Mouse (Mus musculus) lung, embryonic 15.5 days (tissue): ENCODE measurements around the gene Bbox1. TPM values are rescaled to one million over a fixed set of nuclear protein-coding genes. Genes with fewer than 3 reads are reported as not detected.

Source experiments
- ATAC-seq: fragments of 200-750 bp; cut with Nextera tagmentation; 2 replicates; pipeline ENCODE4 v1.8.0; 2017; ENCODE audit warnings: moderate number of reproducible peaks, borderline replicate concordance; ENCODE audit not compliant: low FRiP score, low TSS enrichment; ENCODE audit errors: extremely low read depth
- H3K27ac ChIP-seq: fragments of 300-500 bp; sonication (generic); 2 replicates; pipeline ENCODE4 v1.5.1; 2015; ENCODE audit warnings: moderate library complexity, mild to moderate bottlenecking, inconsistent platforms
- H3K27me3 ChIP-seq: fragments of 300-500 bp; sonication (generic); 2 replicates; pipeline ENCODE4 v1.6.1; 2015; ENCODE audit warnings: inconsistent platforms
- H3K36me3 ChIP-seq: fragments of 300-500 bp; sonication (generic); 2 replicates; pipeline ENCODE4 v1.6.1; 2015; ENCODE audit warnings: inconsistent platforms
- H3K4me1 ChIP-seq: fragments of 300-500 bp; sonication (generic); 2 replicates; pipeline ENCODE4 v1.6.1; 2015; ENCODE audit warnings: inconsistent platforms
- H3K4me2 ChIP-seq: fragments of 300-500 bp; sonication (generic); 2 replicates; pipeline ENCODE4 v1.6.1; 2015; ENCODE audit warnings: inconsistent platforms, mild to moderate bottlenecking, moderate library complexity
- H3K4me3 ChIP-seq: fragments of 300-500 bp; sonication (generic); 2 replicates; pipeline ENCODE4 v1.5.1; 2015; ENCODE audit warnings: mild to moderate bottlenecking, inconsistent platforms
- H3K9ac ChIP-seq: fragments of 300-500 bp; sonication (generic); 2 replicates; pipeline ENCODE4 v1.6.1; 2015; ENCODE audit warnings: inconsistent platforms
- H3K9me3 ChIP-seq: fragments of 300-500 bp; sonication (generic); 2 replicates; pipeline ENCODE4 v1.6.1; 2016; ENCODE audit warnings: inconsistent platforms
- WGBS: fragments of 180-500 bp; shearing (Covaris S2); methylation state at CpG from one replicate; pipeline ENCODE4 v1.1.7; 2015; 5-methylcytosine and 5-hydroxymethylcytosine counted together
- polyA plus RNA-seq: library from polyadenylated mRNA; unstranded; fragments of >200 nt; fragmentation: Nextera tagmentation; extraction: Ambion mirVana; gene quantifications from 2 replicates; pipeline ENCODE4 v1.2.1, GENCODE M21; 2015

The Bbox1 gene
- polyA plus RNA-seq, 1 experiment from 2014 or later: 0.25 TPM

GRCm38 (mm10) chr2:110232252-110232651 lies 82.1 kb downstream of the Bbox1 start:
- Histone ChIP-seq H3K4me2 (no peak overlapping the region), H3K9me3 (no peaks in the 10 kb centered on the region), H3K36me3 (no peaks in the 10 kb centered on the region), H3K4me1 (0 out of 2 replicates have a peak, but pooled peaks cover 2% of the 10 kb centered on the region), H3K4me3 (no peak overlapping the region), H3K27me3 (peaks cover 43% of the 10 kb centered on the region), H3K9ac (no peak overlapping the region), H3K27ac (no peak overlapping the region)
- no peak for ATAC-seq
- 79% methylated on average over 9 of the region's 9 CpGs for WGBS

- peaks cover 57% of the 10 kb centered on the region for H3K27me3 ChIP-seq
- no peaks in the 10 kb centered on the region for H3K9me3 ChIP-seq
- no peak overlapping the region for H3K4me2 ChIP-seq
- no peak overlapping the region for H3K9ac ChIP-seq
- H3K4me3 ChIP-seq: no peak overlapping the region
- 0 out of 2 replicates have a peak, but pooled peaks cover 2% of the 10 kb centered on the region for H3K4me1 ChIP-seq
- H3K36me3 ChIP-seq: no peaks in the 10 kb centered on the region
- no peak for ATAC-seq
- 71% methylated on average over 4 of the region's 4 CpGs for WGBS
- 0 out of 2 replicates have a peak overlapping the region, but pooled peaks have one; percentile 21 for H3K27ac ChIP-seq
These were observed 83.6 kb downstream of the Bbox1 start for GRCm38 (mm10) chr2:110230753-110231152.

GRCm38 (mm10) chr2:110229143-110230087 lies 84.9 kb downstream of the Bbox1 start:
- peaks cover 67% of the 10 kb centered on the region for H3K27me3 ChIP-seq
- 0 out of 2 replicates have a peak, but pooled peaks cover 2% of the 10 kb centered on the region for H3K4me1 ChIP-seq
- no peaks in the 10 kb centered on the region for H3K9me3 ChIP-seq
- WGBS: 29% methylated on average over 15 of the region's 15 CpGs
- no peak overlapping the region for H3K4me3 ChIP-seq
- no peaks in the 10 kb centered on the region for H3K36me3 ChIP-seq
- H3K9ac ChIP-seq: no peak overlapping the region
- H3K4me2 ChIP-seq: 0 out of 2 replicates have a peak overlapping the region, but pooled peaks have one; percentile 26
- peak; percentile 83 for ATAC-seq
- no peak overlapping the region for H3K27ac ChIP-seq

DNA sequence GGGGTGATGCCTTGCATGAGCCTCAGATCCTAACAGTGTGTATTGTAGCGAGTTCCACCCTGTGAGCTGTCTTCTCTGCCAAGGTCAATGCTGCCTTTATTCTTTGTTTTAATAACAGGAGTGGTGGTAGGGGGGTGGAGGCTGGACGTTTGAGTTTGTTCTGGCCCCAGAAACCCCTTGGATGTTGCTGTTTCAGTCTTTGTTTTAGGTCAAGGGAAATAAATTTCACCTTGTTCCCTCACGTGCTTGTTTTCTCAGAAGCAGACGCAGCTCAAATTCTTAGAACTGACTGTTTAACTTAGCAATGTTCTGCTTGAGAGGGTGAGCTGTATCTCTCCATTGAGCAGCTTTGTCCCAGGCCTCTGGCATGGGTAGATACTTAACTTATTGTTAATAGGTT lies 87.9 kb downstream of the Bbox1 start:
- Histone ChIP-seq H3K4me1 (0 out of 2 replicates have a peak, but pooled peaks cover 2% of the 10 kb centered on the region), H3K4me3 (no peak overlapping the region), H3K27me3 (peaks cover 78% of the 10 kb centered on the region), H3K4me2 (no peak overlapping the region), H3K27ac (no peak overlapping the region), H3K36me3 (no peaks in the 10 kb centered on the region), H3K9me3 (no peaks in the 10 kb centered on the region), H3K9ac (no peak overlapping the region)
- 48% methylated on average over 4 of the region's 4 CpGs for WGBS
- no peak for ATAC-seq

DNA sequence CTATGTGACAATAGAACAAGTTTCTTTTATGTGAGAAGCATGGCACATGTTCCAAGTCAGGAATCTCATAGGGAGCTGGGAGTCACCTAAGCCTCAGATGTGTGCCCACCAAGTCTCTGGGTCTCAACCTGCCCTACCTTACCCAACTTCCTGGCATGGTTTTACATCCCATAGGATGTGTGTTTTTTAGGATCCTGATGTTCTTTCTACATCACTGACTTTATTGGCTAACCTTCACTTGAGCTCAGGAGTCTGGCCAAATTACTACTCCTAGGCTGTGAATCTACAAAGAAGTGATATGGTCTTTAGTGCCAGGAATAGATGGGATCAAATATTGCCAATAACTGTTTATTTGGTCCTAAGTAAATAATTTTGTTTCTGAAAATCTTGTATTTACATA lies 88.4 kb downstream of the Bbox1 start:
- Histone ChIP-seq H3K9ac (no peak overlapping the region), H3K27ac (no peak overlapping the region), H3K4me2 (no peak overlapping the region), H3K27me3 (peaks cover 80% of the 10 kb centered on the region), H3K36me3 (no peaks in the 10 kb centered on the region), H3K4me3 (no peak overlapping the region), H3K4me1 (0 out of 2 replicates have a peak, but pooled peaks cover 2% of the 10 kb centered on the region), H3K9me3 (no peaks in the 10 kb centered on the region)
- no peak for ATAC-seq

DNA sequence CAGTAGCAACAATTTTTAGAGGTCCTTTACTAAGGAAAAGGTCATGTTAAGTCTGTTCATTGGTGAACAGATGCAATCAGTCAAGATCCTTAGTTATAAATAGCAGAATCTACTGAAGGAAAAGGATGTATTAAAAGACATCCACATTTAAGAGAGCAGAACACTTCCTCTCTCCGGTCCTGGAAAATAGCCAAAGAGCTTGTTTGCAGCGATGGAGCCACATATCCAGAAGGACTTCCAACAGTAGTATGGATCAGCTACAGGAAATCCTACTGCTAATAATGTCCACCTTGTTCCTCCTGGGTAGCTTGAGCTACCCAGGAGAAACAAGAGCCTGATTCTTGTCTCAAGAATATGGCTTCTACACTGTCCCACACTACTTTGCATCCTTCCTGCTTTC lies 91.6 kb downstream of the Bbox1 start:
- H3K9ac ChIP-seq: no peak overlapping the region
- 52% methylated on average over 2 of the region's 2 CpGs for WGBS
- no peak overlapping the region for H3K4me2 ChIP-seq
- ATAC-seq: no peak
- H3K9me3 ChIP-seq: no peaks in the 10 kb centered on the region
- H3K4me3 ChIP-seq: no peak overlapping the region
- H3K27me3 ChIP-seq: peaks cover 78% of the 10 kb centered on the region
- H3K36me3 ChIP-seq: no peaks in the 10 kb centered on the region
- H3K4me1 ChIP-seq: no peaks in the 10 kb centered on the region
- H3K27ac ChIP-seq: no peak overlapping the region

GRCm38 (mm10) chr2:110220492-110220891 lies 93.9 kb downstream of the Bbox1 start:
- 57% methylated on average over 1 of the region's 1 CpGs for WGBS
- Histone ChIP-seq H3K36me3 (no peaks in the 10 kb centered on the region), H3K9ac (no peak overlapping the region), H3K9me3 (no peaks in the 10 kb centered on the region), H3K4me1 (no peaks in the 10 kb centered on the region), H3K27me3 (peaks cover 72% of the 10 kb centered on the region), H3K27ac (no peak overlapping the region), H3K4me3 (no peak overlapping the region), H3K4me2 (no peak overlapping the region)
- no peak for ATAC-seq

- Histone ChIP-seq H3K27ac (no peak overlapping the region), H3K4me3 (no peak overlapping the region), H3K4me1 (peaks cover 2% of the 10 kb centered on the region; the same call in 1 of the 2 replicates), H3K27me3 (peaks cover 68% of the 10 kb centered on the region), H3K9me3 (no peaks in the 10 kb centered on the region), H3K4me2 (no peak overlapping the region), H3K9ac (no peak overlapping the region), H3K36me3 (no peaks in the 10 kb centered on the region)
- WGBS: 56% methylated on average over 3 of the region's 3 CpGs
- ATAC-seq: no peak
These were observed 98.7 kb downstream of the Bbox1 start for GRCm38 (mm10) chr2:110215685-110216058.

DNA sequence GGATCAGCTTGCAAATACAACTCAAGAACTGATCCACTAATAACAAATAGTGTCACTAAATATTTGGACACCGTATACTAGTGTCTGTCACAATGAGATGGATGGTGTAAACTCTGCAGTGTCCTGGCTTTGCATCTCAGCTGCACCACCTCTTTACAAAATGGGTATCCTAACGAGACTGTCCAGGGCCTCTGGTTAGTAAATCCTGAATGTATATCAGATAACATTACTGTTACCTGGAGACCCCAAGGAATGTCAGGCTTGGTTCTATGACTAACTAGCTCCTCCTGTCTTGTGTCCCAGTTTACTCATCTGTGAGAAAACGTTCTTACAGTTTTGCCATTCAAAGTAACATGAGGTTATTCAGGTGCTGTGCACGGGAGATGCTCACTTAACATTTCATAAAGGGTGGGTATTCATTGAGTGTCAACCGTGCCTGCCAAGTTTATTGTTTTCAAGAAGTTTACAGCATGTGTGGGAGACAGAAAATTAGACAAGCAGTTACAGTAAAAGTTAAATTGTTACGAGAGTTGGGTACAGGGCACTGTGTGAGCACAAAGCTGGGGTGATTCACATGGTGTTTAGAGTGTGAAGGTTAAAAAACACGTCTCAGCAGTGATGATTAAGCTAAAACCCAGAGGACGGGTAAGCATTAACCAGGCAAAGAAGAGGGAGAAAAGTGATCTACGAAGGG lies 99.2 kb downstream of the Bbox1 start:
- no peak overlapping the region for H3K9ac ChIP-seq
- peaks cover 6% of the 10 kb centered on the region; the same call in 1 of the 2 replicates for H3K4me1 ChIP-seq
- 0 out of 2 replicates have a peak, but pooled peaks have one; percentile 10 for ATAC-seq
- H3K27ac ChIP-seq: no peak overlapping the region
- no peaks in the 10 kb centered on the region for H3K36me3 ChIP-seq
- H3K4me3 ChIP-seq: no peak overlapping the region
- WGBS: 37% methylated on average over 9 of the region's 9 CpGs
- H3K9me3 ChIP-seq: no peaks in the 10 kb centered on the region
- no peak overlapping the region for H3K4me2 ChIP-seq
- H3K27me3 ChIP-seq: peaks cover 68% of the 10 kb centered on the region

DNA sequence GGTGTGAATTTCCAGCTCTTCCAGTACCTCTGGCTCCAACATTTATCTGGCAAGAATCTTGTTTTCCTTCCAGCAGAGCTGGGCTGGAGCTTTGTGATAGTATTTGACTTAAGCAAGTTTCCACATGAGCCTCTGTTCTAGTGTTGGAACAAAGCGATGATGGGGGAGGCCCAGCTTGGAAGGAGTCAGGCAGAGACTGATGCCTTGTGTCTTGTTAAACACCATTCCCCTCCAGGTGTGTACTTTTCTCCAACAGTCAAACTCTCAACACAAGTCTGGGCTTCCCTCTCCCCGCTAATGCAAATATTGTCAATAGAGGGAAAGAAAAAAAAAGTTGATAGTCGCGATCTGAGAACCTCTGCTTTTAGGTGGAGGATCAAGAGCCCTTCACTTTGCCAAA lies 100.1 kb downstream of the Bbox1 start:
- Histone ChIP-seq H3K4me2 (no peak overlapping the region), H3K4me1 (peaks cover 6% of the 10 kb centered on the region; the same call in 1 of the 2 replicates), H3K27ac (no peak overlapping the region), H3K9me3 (no peaks in the 10 kb centered on the region), H3K4me3 (no peak overlapping the region), H3K27me3 (peaks cover 74% of the 10 kb centered on the region), H3K9ac (no peak overlapping the region), H3K36me3 (no peaks in the 10 kb centered on the region)
- WGBS: 44% methylated on average over 4 of the region's 4 CpGs
- peak; percentile 56; the same call in 1 of the 2 replicates for ATAC-seq
